Mouse (Mus musculus) T-helper 17 cell (primary cell): ENCODE measurements around the gene Thra.

Experiments
- in situ Hi-C, 2 experiments: fragments of 300-600 bp; cut with MboI, MseI; formaldehyde crosslinking; loops; 1 replicate in 1 of 2; 2 replicates in 1 of 2; pipeline ENCODE4 v1.15.1; 2025; ENCODE audit warnings: high pct_unique_total_duplicates in 2 of 2

Gene Thra

GRCm38 (mm10) chr11:98762756-98763501 lies 22.5 kb downstream of the Thra start:
- in situ Hi-C loops = loop anchor here in 1 of 2 experiments (5.0 kb wide), 1 partner anchor 731 kb away; no protein-coding TSS in a partner anchor

- in situ Hi-C loops = loop anchor here in 1 of 2 experiments (5.0 kb wide), 1 partner anchor 731 kb away; no protein-coding TSS in a partner anchor
Measured at GRCm38 (mm10) chr11:98763502-98763861, 23.0 kb downstream of the Thra start.

- in situ Hi-C loops = loop anchor here in 1 of 2 experiments (5.0 kb wide), 1 partner anchor 732 kb away; no protein-coding TSS in a partner anchor
Measured at GRCm38 (mm10) chr11:98764091-98764490, 23.7 kb downstream of the Thra start.

DNA sequence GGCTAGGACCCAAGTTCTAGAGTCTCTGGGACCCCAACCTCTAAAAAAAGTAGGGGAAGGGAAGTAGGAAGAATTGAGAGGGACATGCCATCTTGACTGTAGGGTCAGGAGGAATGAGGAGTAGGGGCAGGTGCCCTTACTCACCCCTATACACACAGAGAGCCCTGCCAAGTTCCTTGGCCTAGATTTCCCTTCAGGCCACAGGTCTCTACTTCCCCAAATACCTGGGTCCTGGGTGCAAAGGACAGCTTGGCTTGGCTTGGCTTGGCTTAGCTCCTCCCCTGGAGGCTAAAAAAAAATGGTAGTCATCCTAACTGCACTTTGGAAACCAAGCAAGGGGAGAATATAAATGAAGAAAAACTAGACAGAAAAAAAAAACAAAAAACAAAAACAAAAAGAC lies 24.3 kb downstream of the Thra start:
- in situ Hi-C loops = loop anchor here in 1 of 2 experiments (5.0 kb wide), 1 partner anchor 732 kb away; no protein-coding TSS in a partner anchor

DNA sequence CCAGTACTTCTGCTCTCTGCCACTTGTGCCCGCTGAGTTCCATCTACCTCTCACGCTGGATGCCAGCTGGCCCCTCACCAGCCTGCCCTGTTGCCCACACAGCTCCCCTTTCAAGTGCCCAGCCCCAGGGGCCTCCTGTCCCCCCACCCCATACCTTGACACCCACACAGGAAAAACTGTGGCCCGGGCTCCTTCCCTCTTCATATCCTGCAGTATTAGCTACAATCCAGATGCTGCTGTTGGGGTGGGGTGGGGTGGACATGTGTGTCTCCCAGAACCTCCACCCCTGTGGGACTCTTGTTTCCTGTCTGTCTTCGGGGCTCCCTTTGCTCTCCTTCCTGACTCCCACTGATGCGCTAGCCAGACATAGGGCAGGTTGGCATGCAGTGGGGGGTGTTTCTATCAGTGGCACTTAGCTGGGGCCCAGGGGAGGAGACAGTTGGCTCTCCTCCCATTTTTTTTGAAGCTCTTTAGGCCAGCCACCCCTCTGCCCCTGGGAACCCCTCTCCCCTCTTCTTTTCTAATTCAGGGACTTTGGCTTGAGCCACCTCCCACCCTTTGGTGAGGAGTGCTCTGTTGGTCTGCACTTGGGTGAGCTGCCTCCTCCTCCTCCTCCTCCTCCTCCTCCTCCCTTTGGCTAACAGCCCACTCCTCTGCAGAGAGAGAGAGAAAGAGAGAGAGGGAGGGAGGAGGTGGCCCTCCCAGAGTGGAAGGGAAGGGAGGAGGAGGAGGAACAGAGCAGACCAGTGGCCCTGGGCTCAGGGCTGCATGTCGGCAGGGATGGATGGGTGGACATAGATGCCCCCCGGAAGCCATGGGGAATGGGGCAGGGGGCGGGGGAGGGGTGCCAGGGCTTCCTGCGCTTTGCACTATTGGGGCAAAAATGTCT lies 25.2 kb downstream of the Thra start:
- in situ Hi-C loops = no loop called here

DNA sequence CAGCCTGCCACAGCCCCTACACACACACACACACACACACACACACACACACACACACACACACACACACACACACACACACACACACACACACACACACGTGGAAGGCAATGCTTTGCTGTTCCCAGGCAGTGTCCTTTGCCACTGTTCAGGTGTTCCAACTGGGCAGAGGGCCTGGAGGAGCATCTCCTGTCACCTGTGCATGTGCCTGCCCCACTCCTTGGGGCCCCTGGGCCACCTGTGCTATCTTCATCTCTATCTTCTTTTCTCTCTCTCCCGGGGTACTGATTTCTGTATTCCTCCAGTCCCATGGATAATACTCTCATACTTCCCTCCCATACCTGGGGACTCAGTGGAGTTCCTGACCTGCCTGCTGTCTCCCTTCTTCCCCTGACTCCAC lies 25.9 kb downstream of the Thra start:
- in situ Hi-C loops = no loop called here

- in situ Hi-C loops = no loop called here
Measured at GRCm38 (mm10) chr11:98766816-98767215, 26.4 kb downstream of the Thra start.

GRCm38 (mm10) chr11:98767276-98767675 lies 26.8 kb downstream of the Thra start:
- in situ Hi-C loops = no loop called here

GRCm38 (mm10) chr11:98767713-98768112 lies 27.3 kb downstream of the Thra start:
- in situ Hi-C loops = no loop called here

GRCm38 (mm10) chr11:98768127-98769006 lies 27.9 kb downstream of the Thra start:
- in situ Hi-C loops = no loop called here

DNA sequence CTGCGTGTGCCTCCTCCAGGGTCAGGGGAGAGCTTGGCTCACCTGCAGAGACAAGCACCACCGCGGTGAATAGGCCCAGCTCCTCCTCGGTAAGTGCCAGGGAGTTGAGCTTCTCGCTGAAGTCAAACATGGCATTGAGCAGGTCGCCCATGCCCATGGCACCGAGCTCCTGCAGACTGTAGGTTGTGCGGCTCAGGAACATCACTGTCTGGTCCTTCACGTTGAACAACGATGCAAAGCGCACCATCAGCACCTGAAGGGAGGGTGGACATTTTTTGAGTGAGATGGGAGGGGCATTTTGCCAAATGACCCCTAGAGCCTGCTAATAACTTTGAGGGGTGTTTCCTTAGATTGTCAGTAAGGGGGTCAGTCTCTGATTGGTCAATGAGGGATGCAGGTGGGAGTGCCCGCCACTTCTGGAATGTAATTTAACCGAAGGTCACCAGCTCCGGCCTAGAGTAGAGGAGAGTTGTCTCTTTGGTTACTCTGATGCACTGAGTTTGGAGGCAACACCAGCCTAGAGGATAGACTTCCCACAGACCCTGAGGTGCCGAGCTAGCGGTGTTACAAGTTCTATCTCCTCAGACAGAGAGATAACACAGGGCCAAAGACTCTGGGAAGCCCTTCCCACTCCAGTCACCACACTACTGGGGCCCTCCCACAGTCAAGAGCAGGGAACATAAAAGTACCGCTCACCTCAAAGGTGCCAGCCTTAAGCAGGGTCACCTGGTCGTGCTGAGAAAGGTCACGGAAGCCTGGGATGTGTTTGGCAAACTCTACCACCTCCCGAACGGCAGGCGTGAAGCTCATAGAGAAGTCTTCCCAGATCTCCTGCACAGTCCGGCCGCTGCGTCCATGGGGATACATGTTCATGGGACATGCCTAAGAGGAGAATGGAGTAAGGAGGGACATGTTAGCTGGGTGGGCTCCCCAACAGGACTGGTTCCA lies 28.8 kb downstream of the Thra start:
- in situ Hi-C loops = no loop called here

GRCm38 (mm10) chr11:98770096-98770975 lies 29.9 kb downstream of the Thra start:
- in situ Hi-C loops = loop anchor here in 1 of 2 experiments (10.0 kb wide), 2 partner anchors 296 to 334 kb away; no protein-coding TSS in a partner anchor

- in situ Hi-C loops = loop anchor here in 1 of 2 experiments (10.0 kb wide), 2 partner anchors 296 to 334 kb away; no protein-coding TSS in a partner anchor
Measured at GRCm38 (mm10) chr11:98771131-98771530, 30.7 kb downstream of the Thra start.

DNA sequence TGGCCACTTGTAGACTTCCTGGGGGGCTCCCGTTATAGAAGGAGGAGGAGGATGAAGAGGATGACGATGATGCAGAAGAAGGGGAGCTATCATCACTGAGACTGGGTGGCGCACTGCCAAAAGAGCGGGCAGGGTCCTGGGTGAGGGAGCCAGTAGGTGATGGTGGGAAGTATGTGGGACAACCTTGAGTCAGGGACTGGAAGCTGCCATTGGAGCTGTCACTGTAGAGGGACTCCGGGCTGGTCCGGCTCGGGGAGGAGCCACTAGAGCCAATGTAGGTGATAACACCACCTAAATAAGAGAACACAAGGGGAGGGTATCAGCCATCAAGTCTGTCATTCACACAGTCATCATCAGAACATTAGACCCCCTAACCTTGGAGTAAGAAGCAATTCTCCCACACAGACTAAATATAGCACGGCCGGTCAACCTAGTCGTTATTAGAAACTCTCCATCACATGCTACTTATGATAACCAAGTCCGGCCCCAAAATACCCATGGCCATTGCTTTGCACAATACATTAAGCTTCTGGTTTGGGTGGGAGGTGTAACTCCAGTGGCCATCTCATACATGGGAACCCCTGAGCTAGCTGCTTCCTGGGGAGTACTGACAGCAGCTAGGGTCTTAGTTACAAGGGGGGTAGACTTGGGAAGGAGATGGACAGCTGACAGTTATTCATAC lies 31.5 kb downstream of the Thra start:
- in situ Hi-C loops = loop anchor here in 1 of 2 experiments (10.0 kb wide), 2 partner anchors 297 to 333 kb away; no protein-coding TSS in a partner anchor

DNA sequence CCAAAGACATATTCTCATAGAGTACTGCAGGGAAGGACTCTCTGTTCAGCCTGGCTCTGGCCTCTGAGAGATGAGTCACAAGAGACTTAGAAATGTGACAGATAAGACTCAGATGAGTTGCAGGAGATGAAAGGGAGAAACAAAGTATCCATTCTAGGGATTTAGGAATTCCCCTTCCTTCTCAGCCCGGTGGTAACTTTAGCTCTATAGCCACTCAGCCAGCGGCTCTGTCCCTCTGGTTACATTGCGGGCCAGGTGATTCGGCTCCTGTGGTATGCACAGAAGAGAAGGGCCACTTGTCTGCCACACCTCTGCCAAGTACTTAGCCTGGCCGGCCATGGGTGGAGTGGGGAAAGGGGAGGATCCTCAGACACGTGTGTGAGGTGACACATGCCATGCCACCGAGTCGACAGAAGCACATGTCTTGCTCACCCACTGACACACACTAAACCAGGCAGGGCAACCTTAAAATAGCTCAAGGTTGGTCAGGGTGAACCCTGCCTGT lies 32.3 kb downstream of the Thra start:
- in situ Hi-C loops = loop anchor here in 1 of 2 experiments (10.0 kb wide), 2 partner anchors 298 to 332 kb away; no protein-coding TSS in a partner anchor

- in situ Hi-C loops = loop anchor here in 1 of 2 experiments (10.0 kb wide), 2 partner anchors 299 to 331 kb away; no protein-coding TSS in a partner anchor
Measured at GRCm38 (mm10) chr11:98773635-98774295, 33.3 kb downstream of the Thra start.
